Mouse (Mus musculus) bone marrow, adult 2 months (tissue): ENCODE measurements around the gene Krt9.
A peak's percentile ranks its signal among the peaks of the same experiment; 100 is the strongest.

Experiments
- CTCF ChIP-seq: fragments of 200-500 bp; IDR thresholded peaks from 2 replicates; pipeline ENCODE4 v1.5.1; 2011; ENCODE audit warnings: low read length, control low read depth; ENCODE audit not compliant: control insufficient read depth, insufficient read depth
- POLR2A ChIP-seq: fragments of 200-500 bp; IDR thresholded peaks from 2 replicates; pipeline ENCODE4 v1.6.1; 2011; ENCODE audit warnings: low read depth, mild to moderate bottlenecking, control low read depth, low read length, borderline replicate concordance; ENCODE audit not compliant: control insufficient read depth

DNA sequence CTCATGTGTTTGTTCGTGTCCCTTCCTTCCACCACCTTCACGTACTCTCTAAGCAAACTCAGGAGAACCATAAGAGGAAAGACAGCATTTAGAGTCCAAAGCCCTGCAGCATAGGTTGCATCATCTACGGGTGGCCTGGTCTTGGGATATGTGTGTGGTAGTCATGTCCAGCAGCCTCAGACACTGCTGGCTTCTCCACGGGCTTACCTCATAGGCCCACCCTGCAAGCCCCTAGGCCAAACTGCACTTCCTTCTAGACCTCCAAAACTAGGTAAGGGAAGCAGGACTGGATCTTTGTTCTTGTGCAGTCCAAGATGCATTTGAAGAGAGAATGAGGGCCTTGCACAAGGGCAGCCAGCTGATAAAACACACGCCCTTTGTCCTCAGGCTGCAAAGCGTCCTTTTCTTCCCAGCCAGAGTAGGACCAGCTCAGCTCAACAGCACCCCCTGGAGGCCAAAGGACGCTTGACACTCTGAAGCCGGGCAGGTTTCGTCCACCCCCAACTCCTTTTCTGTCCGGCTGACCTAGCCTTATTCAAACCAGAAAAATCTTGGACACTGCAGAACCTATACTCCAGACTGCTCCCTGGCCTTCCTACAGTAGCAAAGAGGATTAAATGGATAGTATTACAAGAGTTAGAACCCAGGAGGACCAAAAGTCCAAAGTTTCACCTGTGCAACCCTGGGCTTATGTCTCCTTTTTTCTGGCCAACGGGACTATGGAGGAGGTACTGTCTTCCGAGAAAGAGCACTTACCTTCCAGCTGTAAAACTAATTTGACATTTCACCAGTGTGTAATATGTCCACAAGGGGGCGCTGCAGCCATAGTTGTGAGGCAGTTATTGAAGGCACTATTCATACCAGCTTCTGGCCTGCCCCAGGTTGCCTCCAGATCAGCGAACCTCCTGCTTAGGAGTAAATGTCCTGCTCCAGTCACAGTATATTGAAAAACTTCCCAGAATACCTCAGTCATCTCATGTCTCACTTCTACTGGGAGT is 24.0 kb downstream of the Krt9 start:
- TF ChIP-seq CTCF (peak; percentile 82), POLR2A (no peak)
